Mouse (Mus musculus): ENCODE data around the gene Aknad1. TPM values are rescaled to one million over a fixed set of nuclear protein-coding genes. Genes with fewer than 3 reads are reported as not detected.

Aknad1 gene
- under 1 TPM in 1 of 2 experiments, not detected in 1; 0.14 TPM for total RNA-seq (2021)
- long read RNA-seq, experiment 1 = 0 reads
- long read RNA-seq, experiment 2 = 0 reads

DNA sequence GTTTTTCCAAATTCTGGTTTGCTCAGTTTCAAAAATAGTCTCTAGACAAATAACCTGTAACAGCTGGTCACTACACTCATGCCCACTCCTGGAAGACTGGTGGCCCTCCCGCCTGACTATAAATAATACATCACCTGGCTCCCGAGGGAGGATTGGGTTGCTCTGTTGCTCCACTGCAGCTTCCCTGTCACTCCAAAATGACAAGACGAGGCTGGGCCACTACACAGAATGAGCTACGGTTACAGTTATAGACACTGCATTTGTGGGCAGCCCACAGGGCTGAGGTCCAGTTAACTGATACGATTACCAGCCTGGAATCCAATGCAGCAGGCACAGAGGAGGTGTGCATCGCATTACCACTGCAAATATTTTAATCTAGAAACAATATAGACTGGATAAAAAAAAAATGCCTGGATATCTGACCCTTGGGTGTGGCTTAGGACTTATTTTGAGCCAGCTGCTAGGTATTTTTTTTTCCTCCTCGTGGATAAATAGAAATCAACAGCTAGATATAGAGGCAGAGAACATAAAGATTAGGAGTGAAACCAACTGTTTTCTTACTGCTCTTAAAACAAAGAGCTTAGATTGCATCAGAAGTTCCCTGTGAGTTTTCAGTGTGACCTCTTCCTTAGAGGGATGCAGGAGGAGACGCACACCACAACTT lies at the start of gene Aknad1:
Gene Aknad1, plus strand, starts transcription at position 614 of the 664 bp plus-strand sequence.
- no peak for DNase-seq (ENCODE audit: low spot score in 2 of 2)

DNA sequence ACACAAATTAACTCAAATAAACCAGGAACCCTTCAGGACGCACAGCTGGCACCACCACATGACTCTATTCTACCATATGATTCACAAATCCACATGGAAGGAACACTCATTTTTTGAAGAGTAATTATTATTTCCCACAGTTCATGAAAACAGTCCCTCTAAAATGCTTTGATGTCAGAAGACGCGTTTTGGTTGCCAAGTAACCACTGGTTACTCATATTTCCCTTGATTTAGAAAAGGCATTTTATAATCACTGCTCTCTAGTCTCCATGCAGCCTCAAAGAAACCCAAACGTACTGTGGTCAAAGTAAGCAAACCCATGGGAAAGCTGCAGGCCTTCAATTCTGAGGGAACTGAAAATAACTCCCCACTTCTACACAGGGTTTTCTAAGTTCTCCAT lies 49.5 kb upstream of the Aknad1 start:
- DNase-seq (ENCODE audit: low spot score in 2 of 2) = peak in 1 of 2 experiments; percentile 14

DNA sequence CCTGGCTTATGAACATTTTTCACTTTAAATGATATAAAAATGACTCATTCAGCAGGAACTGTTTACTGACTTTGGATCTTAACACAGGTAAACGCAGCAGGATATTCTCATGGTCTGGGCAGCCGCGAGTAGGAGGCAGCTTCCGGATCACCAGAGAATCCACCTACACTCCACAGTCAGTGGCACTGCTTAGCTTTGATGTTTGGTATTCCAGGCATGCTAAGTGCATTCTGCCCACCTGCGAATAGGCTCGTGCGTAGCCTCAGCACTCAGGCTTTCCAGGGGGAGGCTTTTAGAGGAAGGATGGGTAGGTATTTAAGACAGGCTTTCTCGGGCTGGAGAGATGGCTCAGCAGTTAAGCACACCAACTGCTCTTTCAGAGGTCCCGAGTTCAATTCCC lies 45.1 kb upstream of the Aknad1 start:
- DNase-seq (ENCODE audit: low spot score in 2 of 2) = no peak

DNA sequence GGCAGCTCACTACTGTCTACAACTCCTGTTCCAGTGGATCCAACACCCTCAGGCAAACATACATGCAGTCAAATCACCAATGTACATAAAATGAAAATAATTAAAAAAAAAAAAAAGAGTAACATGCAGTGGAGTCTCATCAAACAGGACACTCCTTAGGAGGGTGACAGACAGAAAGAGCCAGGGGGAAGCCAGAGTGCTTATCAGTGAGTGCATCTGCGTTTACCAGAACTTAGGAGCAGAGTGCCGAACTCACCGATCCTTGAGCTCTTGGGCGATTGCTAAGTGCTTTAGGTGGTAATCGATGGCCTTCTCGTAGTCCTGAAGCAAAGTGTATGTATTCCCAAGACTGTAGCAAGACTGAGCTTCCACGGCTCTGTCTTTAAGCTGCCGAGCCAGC lies 40.8 kb upstream of the Aknad1 start:
- DNase-seq (ENCODE audit: low spot score in 2 of 2) = no peak

DNA sequence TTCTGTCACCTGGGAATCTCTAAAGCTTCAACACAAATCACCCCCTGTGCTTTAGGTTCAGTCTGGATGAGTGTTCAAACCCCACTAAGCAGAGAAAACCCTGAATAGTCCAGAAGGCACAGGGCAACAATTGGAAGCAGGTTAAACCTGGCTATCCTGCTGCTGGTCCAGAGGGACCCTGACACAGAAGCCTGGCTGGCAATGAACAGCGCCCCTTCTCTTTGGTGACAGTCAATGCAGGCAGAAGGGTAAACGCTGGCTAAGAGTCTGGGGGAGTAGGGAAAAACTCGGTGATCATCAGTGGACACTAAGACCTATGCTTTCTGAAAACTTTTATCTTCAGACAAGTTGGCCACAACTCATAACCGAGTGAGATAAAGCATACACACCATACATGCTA lies 39.7 kb upstream of the Aknad1 start:
- no peak for DNase-seq (ENCODE audit: low spot score in 2 of 2)

DNA sequence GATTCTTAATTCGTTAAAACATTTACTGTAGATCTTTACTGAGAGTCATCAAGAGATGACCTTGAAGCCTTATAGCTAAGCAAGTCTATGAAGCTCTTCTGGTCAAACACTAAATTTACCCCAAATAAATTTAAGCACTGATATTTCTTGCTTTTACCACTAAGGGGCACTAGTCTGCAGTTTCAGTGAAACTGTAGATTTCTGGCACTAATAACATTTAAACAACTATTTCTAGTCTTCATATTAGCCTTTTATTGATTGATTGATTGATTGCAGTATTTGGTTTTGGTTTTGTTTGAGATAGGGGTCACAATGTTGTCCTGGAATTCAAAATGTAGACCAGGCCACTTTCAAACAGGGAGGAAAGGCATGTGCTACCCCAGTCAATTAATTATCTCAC lies 38.2 kb upstream of the Aknad1 start:
- DNase-seq (ENCODE audit: low spot score in 2 of 2) = no peak

DNA sequence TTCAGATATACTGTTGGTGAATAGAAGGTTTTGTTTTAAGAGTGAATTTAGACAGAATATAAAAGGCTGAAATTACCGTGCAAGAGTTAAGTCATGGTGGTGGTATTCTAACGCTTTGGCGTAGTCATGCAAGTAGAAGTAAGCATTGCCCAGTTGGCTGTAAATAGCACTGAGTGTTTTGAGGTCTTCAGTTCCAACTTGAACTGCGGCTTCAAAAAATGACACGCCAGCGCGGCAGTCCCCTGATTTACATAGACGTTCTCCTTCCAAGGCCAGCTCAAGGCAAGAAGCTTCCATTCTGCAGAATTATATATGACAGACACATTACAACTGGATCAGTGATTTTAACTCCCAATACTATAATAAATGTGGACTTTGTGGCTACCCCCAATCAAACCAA lies 36.7 kb upstream of the Aknad1 start:
- no peak for DNase-seq (ENCODE audit: low spot score in 2 of 2)

DNA sequence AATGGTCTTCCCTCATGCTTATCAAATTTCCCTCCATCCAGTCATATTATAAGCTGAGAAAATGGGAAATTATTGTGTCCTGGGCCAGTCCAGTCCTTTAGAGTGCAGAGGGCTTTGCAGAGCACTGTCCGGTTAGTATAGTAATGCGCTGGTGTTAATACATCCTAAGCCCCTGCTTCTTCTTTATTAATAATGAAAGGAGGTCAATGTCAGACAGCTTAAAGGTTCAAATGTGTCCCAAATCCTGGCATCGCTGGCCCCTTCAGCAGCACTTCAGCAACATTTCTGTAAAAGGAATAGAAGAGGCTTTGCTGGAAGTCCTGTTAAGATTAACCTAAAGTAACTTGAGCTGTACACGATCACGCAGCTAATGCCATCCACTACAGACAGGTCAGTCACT lies 28.2 kb upstream of the Aknad1 start:
- no peak for DNase-seq (ENCODE audit: low spot score in 2 of 2)

DNA sequence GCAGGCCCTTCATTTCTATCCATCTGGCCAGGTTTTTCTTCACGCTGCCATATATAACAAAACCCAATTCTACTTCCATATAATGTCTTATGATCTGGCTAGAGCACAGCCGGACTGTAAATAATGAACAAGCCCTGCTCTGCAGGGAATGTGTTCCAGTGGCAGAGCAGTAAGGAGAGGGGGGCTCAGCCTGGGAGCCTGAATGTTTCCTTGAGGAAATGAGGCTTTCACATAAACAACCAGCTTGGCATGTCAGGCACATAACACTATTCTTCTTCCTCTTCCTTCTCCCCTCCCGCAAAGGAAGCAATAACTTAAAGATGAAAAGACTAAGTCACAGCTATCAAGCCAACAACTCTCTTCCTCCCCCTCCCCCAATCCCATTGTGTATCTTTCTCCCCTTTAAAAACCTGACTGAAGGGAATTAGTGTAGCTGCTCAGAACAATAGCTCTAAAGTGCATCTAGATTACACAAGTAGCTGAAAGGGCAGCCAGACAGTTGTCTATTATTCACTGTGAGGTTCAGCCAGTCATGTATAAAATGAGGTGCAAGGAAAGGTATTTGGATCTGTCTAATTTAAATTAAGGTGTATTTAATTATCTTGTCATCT lies 26.3 kb upstream of the Aknad1 start:
- DNase-seq (ENCODE audit: low spot score in 2 of 2) = no peak

DNA sequence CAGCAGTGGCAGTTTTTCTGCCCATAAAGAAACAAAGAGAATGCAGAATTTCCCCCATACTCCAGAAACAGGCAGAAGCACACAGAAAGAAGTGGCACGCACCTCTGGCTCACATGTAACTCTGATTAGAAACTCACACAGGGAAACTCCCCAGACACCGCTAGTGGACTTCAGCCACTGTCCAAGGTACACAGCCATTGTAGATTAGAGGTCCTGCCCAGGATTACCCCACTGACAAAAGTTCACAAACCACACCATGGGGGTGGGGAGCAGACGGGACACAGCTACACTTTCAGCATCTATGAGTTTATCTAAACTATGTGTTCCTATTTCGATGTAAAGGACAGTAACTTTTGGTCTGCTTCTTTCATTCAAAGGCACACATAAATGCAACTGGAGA lies 24.6 kb upstream of the Aknad1 start:
- no peak for DNase-seq (ENCODE audit: low spot score in 2 of 2)

DNA sequence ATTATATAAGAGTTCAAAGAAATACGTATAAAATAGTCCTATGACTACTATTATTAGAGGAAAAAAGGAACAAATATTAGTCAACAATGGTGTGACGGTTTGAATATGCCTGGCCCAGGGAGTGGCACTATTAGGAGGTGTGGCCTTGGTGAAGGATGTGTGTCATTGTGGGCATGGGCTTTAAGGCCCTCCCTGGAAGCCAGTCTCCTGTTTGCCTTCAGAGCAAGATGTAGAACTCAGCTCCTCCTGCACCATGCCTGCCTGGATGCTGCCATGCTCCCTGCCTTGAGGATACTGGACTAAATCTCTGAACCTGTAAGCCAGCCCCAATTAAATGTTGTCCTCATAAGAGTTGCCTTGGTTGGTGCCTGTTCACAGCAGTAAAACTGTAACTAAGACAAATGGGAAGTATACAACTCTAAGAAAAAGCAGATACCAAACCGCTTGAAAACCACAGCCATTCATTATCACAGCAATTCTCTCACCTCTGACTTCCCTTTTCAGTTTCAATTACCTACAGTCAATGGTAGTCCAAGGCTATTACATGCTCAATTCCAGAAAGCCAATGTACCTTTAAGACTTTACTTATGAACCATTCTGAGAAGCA lies 21.5 kb upstream of the Aknad1 start:
- no peak for DNase-seq (ENCODE audit: low spot score in 2 of 2)

DNA sequence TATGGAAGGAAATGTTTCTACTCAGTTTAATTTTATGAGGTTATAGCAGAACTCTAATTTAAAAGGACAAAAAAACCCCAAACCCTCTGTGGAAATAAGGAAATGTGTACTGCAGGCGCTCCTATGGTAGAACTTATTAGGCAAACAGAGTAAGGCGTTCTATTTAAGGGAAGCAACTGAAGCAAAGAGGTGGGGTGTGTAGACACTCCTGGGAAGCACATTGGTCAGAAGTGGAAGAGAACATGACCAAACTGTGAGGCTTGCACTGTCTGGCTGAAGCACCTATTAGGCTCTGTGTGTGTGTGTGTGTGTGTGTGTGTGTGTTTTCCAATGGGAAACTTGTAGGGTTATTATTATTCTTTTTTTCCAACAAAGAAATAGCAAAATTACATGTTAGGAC lies 20.1 kb upstream of the Aknad1 start:
- no peak for DNase-seq (ENCODE audit: low spot score in 2 of 2)

DNA sequence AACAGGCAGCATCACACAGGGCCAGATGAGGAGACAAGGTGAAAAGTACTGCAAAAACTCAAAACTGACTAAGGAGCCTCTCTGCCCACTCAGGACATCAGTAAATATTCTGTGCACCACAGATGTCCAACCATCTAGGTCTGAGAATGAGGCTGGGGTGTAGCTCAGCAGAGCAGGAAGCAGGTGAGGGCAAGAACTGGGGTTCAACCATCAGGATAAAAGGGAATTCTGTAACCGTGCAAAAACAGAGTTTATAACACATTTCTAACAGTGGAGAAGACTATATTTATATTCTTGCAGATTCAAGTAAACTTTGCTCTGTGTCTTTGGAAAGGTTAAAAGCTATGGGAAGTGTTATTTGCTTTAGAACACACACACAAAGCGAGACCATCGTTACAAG lies 19.7 kb upstream of the Aknad1 start:
- DNase-seq (ENCODE audit: low spot score in 2 of 2) = no peak

DNA sequence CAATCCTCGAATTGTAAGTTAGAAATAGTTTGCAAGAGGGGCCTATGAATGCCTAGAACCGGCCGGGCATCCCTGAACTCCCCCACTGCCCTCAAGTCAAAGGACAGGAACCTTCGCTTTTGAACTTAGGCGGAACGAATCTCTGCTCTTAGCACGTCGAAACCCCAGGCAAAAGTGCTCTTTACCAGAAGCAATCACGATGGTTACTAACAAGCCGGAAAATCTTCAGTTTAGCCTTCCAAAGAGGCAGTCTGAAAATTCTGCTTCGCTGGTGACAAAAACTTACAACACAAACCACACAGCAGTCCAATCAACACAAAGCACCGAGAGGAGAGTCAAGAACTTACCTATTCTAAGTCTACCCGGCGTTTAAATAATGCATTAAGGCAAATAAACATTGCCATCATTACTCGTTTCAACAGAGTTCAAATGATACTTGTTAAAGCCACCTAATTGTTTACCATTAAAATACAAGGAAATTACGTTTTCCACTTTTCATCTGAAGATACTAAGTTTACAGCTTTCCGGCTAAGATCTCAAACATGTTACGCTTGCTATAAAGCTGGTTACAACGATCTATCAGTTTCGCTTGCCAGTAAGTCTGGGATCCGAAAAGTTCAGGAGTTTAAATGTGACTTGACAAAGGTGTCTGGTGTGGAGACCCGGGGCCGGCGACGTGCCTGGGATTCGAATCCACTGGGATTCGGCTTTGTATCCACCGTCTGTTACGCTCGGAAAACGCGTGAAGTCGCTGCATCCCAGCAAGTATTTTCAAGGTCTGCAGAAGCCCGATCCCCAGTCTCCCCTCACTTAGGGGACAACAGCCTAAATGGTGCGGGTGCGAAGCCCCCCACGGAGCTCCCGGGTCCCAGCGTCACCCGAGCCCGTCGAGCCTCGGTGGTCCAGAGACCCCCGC lies 18.1 kb upstream of the Aknad1 start:
- DNase-seq (ENCODE audit: low spot score in 2 of 2) = peak; percentile 50 to 53

DNA sequence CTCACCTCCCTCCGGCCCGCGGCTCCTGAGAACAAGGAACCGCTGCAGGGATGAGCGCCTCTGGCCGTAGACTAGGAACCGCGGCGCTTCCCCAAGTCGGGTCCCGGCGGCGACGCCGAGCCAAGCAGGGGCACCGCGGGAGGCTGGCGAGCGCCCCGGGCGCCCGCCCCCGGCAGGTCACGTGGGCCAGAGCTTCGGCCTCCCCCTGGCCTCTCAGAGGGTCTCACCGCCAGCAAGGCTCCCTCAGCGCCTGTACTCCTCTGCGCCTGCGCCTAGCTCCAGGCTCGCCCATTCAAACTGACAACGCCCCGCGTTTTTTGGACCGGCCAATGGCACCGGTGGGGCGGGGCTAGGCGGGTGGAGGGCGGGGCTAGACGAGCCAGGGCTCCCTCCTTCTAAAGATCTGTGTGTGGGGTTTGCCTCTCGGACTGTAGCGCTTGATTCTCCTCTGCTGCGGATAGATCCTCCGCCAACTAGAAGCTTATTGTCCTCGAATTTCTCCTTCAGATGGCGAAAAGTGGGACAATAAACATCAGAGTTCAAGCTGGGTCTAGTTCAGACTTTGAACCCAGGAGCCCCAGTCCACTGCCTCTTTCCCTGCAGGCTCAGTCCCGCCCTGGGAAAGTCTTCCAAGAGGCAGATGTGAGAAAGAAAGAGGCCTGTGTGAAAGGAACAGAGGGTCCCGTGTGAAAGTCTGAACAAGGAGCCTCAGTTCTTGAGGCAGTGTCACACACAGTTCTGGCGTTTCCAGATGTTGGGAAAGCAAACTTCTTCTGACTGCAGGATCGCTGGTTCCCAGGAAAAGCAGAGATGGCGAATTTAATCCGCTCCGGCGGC lies 17.2 kb upstream of the Aknad1 start, which contains the start of gene Gpsm2:
Gene Gpsm2, minus strand, starts transcription at position 274 of the 837 bp plus-strand sequence.
- DNase-seq (ENCODE audit: low spot score in 2 of 2) = peak; percentile 96 to 97

DNA sequence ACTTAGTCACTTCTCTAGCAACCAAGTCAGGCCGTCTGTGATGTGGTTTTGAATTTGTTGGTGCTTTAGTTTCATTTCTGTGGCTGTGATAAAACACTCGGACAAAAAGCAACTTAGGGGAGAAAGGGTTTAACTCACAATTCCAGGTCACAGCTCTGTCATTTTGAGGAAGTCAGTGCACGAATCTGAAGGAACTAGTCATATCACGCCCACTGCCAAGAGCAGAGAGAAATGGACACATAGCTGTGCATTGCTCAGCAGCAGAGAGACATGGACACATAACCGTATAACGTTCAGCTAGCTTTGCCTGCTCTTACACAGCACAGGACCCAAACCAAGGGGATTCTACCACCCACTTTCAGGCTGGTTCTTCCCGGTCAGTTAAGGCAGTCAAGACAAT lies 13.0 kb upstream of the Aknad1 start:
- no peak for DNase-seq (ENCODE audit: low spot score in 2 of 2)

DNA sequence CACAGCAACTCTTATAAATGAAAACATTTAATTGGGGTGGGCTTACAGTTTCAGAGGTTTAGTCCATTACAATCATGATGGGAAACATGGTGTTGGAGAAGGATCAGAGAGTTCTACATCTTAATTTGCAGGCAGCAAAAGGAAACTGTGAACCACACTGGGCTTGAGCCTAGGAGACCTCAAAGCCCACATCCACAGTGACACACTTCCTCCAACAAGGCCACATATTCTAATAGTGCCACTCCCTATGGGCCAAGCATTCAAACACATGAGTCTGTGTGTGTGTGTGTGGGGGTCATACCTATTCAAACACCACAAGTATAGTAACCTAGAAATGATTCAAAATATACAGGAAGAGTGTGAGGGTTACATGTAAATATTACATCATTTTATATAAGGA lies 12.1 kb upstream of the Aknad1 start:
- no peak for DNase-seq (ENCODE audit: low spot score in 2 of 2)

DNA sequence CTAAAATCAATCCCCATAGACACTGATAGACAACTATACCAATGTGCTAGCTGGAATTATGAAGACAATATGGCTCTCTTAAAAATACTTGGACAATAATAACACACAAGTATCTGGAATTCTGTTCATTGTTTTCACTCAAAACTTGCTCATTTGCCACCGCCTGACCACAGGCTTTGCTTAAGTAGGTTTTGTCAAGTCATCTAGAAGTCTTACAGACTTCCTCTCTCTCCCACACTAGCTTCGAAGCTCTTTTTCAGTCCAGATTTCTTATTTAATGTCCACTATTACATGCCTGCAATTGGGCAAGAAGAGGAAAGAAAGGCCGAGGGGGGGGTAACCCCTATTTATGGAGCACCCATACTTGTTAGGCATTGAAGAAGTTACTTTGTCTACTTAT lies 11.7 kb upstream of the Aknad1 start:
- no peak for DNase-seq (ENCODE audit: low spot score in 2 of 2)

DNA sequence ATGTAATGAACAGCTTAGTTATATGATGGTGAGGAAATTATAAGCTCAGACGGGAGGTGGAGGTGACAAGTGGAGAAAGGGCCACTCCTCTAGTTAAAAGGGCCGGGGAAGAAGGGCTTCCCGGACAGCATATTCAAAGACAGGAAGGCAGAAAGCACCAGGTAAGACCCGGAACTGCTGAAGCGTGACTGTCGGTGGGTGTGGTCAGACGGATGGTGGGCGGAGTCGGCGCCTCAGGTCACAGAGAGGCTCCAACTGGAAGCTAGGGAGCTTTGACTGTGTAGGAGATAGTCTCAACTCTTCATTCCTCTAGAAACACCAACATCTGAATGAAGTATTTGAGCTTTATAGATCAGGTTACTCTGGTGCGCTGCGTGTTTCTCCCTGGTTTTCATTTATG lies 9.1 kb upstream of the Aknad1 start:
- no peak for DNase-seq (ENCODE audit: low spot score in 2 of 2)

DNA sequence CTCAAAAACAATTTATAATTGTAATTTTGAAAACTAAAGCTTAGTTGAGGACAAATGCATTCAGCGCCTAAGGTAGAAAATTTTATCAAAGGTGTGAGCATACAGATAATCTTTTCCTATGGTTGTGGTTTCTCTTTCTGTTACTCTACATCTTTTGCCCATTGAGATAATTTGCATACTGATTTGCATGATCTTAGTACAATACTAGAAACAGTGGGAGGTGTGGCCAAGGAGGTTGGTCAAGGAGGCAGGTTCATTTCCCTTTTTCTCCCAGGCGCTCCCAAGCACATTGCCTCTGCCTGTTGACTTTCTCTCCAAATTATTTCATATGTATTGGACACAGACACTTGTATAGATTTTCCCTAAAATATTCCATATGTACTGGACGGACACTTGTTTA lies 1.7 kb upstream of the Aknad1 start:
- no peak for DNase-seq (ENCODE audit: low spot score in 2 of 2)

DNA sequence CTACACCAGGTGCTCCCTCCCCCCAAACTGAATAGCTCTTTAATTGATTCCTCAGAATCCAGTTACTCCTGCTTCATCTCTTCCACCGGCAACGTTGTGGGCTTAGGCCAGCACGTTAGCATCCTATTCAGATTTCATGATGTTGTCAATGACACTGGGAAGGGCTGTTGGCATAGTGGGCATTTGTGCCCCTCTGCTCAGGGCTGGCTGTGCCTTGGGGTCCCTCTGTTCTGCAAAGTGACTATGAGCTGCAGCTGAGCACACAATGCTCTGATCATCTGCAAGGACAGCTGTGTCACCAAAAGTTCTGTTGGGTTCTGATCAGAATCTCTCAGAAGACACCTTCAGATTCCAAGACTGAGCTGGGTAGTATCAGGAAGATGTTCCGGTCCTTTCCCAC lies 4.6 kb downstream of the Aknad1 start:
- no peak for DNase-seq (ENCODE audit: low spot score in 2 of 2)

Measured in layer of hippocampus, postnatal 14 days (tissue).